Mouse (Mus musculus): ENCODE measurements around the gene Ccdc27. TPM values are rescaled to one million over a fixed set of nuclear protein-coding genes. Genes with fewer than 3 reads are reported as not detected.

Gene Ccdc27
- polyA plus RNA-seq, 1 experiment from 2014 or later = 0.08 TPM

DNA sequence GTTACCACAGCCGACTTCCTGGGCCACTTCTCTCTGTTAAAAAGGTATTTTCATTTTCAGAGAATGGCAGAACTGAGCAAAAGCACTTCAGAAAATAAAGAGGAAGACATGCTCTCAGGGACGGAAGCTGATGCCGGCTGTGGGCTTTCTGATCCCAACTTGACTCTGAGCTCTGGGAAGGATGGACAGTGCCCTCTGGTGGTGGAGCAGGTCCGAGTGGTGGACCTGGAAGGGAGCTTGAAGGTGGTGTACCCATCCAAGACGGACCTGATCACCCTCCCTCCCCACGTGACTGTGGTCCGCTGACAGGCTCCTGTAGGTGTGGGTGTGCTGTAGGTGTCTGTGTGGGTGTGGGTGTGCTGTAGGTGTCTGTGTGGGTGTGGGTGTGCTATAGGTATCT lies 22.9 kb downstream of the Ccdc27 start:
- H3K9me3 ChIP-seq (ENCODE audit: low read depth, low read length) = no peaks in the 10 kb centered on the region
- no peak overlapping the region for H3K27ac ChIP-seq (ENCODE audit: low read depth)
- no peaks in the 10 kb centered on the region for H3K27me3 ChIP-seq (ENCODE audit: insufficient read depth, low read length)
- H3K4me1 ChIP-seq (ENCODE audit: insufficient read depth) = no peaks in the 10 kb centered on the region
- H3K4me2 ChIP-seq = no peak overlapping the region
- no peak for ATAC-seq (ENCODE audit: insufficient read depth)
- no peak overlapping the region for H3K4me3 ChIP-seq (ENCODE audit: low read depth, low read length)
- 70% methylated on average over 7 of the region's 7 CpGs for WGBS
- H3K9ac ChIP-seq = no peak overlapping the region
- TF ChIP-seq CTCF (IDR thresholded peaks at IDR 0.05; ENCODE audit: low read depth) = peak; percentile 66
- peaks cover 79% of the 10 kb centered on the region for H3K36me3 ChIP-seq (ENCODE audit: insufficient read depth)
- DNase-seq = peak; percentile 45

- Histone ChIP-seq H3K36me3 (ENCODE audit: insufficient read depth) (peaks cover 66% of the 10 kb centered on the region), H3K4me3 (ENCODE audit: low read depth, low read length) (no peak overlapping the region), H3K9ac (no peak overlapping the region), H3K9me3 (ENCODE audit: low read depth, low read length) (no peaks in the 10 kb centered on the region), H3K27ac (ENCODE audit: low read depth) (no peak overlapping the region), H3K27me3 (ENCODE audit: insufficient read depth, low read length) (no peaks in the 10 kb centered on the region), H3K4me1 (ENCODE audit: insufficient read depth) (peaks cover 12% of the 10 kb centered on the region), H3K4me2 (no peak overlapping the region)
- TF ChIP-seq CTCF (IDR thresholded peaks at IDR 0.05; ENCODE audit: low read depth) = no peak
- ATAC-seq (ENCODE audit: insufficient read depth) (no peak), DNase-seq (no peak)
- WGBS = 94% methylated on average over 11 of the region's 11 CpGs
Measured at GRCm38 (mm10) chr4:154015476-154015875, 27.0 kb downstream of the Ccdc27 start.

- Histone ChIP-seq H3K9me3 (ENCODE audit: low read depth, low read length) (no peaks in the 10 kb centered on the region), H3K27me3 (ENCODE audit: insufficient read depth, low read length) (no peaks in the 10 kb centered on the region), H3K4me1 (ENCODE audit: insufficient read depth) (peaks cover 12% of the 10 kb centered on the region), H3K4me2 (peak overlapping the region; percentile 96), H3K36me3 (ENCODE audit: insufficient read depth) (peaks cover 35% of the 10 kb centered on the region), H3K27ac (ENCODE audit: low read depth) (peak overlapping the region; percentile 46; the same call in 1 of the 2 replicates), H3K9ac (peak overlapping the region; percentile 91), H3K4me3 (ENCODE audit: low read depth, low read length) (peak overlapping the region; percentile 99)
- ATAC-seq (ENCODE audit: insufficient read depth) = no peak
- 2% methylated on average over 51 of the region's 55 CpGs for WGBS
- peak; percentile 20 for DNase-seq
- TF ChIP-seq CTCF (IDR thresholded peaks at IDR 0.05; ENCODE audit: low read depth) = no peak
Measured at GRCm38 (mm10) chr4:154012132-154012882, 30.2 kb downstream of the Ccdc27 start.

DNA sequence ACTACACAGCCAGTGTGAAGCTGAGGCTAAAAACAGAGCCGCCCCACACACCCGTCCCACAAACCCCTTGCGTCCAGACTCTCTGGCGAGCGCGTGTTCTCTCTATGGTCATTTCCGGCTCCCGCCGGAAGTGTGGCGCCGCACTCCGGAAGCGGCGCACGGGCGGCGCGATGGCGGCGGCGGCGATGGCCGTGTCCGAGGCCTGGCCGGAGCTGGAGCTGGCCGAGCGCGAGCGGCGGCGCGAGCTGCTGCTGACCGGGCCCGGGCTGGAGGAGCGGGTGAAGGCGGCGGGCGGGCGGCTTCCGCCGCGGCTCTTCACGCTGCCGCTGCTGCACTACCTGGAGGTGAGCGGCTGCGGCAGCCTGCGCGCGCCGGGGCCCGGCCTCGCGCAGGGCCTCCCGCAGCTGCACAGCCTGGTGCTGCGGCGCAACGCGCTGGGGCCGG lies 30.8 kb downstream of the Ccdc27 start, which contains the start of gene Lrrc47:
Gene Lrrc47, plus strand, starts transcription at position 86 of the 444 bp plus-strand sequence.
- H3K4me1 ChIP-seq (ENCODE audit: insufficient read depth) = peaks cover 12% of the 10 kb centered on the region
- H3K27me3 ChIP-seq (ENCODE audit: insufficient read depth, low read length) = no peaks in the 10 kb centered on the region
- WGBS = under 1% methylated on average over 57 of the region's 59 CpGs
- peak within 1 kb of the TSS; percentile 46; the same call in 1 of the 2 replicates for H3K27ac ChIP-seq (ENCODE audit: low read depth)
- peak within 1 kb of the TSS; percentile 91 for H3K9ac ChIP-seq
- no peaks in the 10 kb centered on the region for H3K9me3 ChIP-seq (ENCODE audit: low read depth, low read length)
- ATAC-seq (ENCODE audit: insufficient read depth) = peak; percentile 96
- no peak for TF ChIP-seq CTCF (IDR thresholded peaks at IDR 0.05; ENCODE audit: low read depth)
- H3K36me3 ChIP-seq (ENCODE audit: insufficient read depth) = peaks cover 35% of the 10 kb centered on the region
- peak within 1 kb of the TSS; percentile 99 for H3K4me3 ChIP-seq (ENCODE audit: low read depth, low read length)
- H3K4me2 ChIP-seq = peak within 1 kb of the TSS; percentile 96
- peak; percentile 93 for DNase-seq

DNA sequence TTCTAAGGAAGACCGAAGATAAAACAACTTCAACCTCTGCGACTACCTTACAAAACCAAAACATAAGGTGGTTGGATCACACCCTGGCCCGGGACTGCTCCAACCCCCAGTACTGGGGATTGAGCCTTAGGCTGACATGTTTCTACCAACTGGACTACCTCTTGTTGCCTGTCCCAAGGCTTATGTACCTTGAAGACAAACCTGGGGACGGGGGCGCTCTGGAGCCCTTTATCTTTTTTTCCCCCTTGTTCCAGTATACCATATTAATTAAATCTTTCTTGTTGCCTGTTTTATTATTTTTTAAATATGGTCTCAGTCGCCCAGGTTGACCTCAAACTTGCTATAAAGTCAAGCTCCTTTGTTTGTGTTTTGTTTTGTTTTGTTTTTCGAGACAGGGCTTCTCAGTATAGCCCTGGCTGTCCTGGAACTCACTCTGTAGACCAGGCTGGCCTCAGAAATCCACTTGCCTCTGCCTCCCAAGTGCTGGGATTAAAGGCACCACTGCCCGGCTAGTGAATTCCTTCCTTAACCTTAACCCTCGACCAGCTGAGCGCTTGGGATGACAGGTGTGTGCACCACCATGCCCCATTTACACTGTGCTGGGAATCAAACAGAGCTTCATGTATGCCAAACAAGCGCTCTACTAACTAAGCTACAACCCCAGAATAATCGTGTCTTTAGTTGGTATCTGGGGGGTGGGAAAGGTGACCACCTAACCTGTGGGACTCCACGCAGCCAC lies 31.4 kb downstream of the Ccdc27 start:
- peaks cover 12% of the 10 kb centered on the region for H3K4me1 ChIP-seq (ENCODE audit: insufficient read depth)
- H3K4me2 ChIP-seq = peak overlapping the region; percentile 96
- peak; percentile 50 for ATAC-seq (ENCODE audit: insufficient read depth)
- H3K36me3 ChIP-seq (ENCODE audit: insufficient read depth) = peaks cover 35% of the 10 kb centered on the region
- H3K27ac ChIP-seq (ENCODE audit: low read depth) = 0 out of 2 replicates have a peak overlapping the region, but pooled peaks have one; percentile 42
- DNase-seq = no peak
- no peaks in the 10 kb centered on the region for H3K27me3 ChIP-seq (ENCODE audit: insufficient read depth, low read length)
- H3K9ac ChIP-seq = peak overlapping the region; percentile 91
- no peak for TF ChIP-seq CTCF (IDR thresholded peaks at IDR 0.05; ENCODE audit: low read depth)
- H3K4me3 ChIP-seq (ENCODE audit: low read depth, low read length) = peak overlapping the region; percentile 99
- WGBS = 28% methylated on average over 13 of the region's 13 CpGs
- H3K9me3 ChIP-seq (ENCODE audit: low read depth, low read length) = no peaks in the 10 kb centered on the region

DNA sequence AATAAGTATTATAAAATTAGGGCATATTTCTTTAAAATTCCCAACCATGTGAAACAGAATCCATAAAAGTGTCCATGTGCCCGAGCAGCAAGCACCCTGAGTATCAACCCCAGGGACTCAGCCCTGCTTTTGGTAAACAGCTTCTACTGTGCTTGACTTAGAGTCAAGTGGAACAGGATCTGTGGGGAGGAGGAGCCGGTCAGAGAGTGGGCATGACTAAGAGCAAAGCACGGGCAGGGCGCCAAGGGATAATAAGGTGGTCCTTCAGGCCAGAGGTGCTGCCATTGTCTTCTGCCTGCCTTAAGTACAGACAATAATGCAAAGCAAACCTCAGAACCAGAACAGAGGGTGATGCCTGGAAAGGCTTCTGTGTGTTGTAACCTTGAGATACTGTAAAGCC lies 34.7 kb downstream of the Ccdc27 start:
- H3K36me3 ChIP-seq (ENCODE audit: insufficient read depth) = peaks cover 28% of the 10 kb centered on the region
- H3K4me1 ChIP-seq (ENCODE audit: insufficient read depth) = peaks cover 3% of the 10 kb centered on the region
- no peak for TF ChIP-seq CTCF (IDR thresholded peaks at IDR 0.05; ENCODE audit: low read depth)
- no peaks in the 10 kb centered on the region for H3K9me3 ChIP-seq (ENCODE audit: low read depth, low read length)
- no peak overlapping the region for H3K27ac ChIP-seq (ENCODE audit: low read depth)
- no peak overlapping the region for H3K4me3 ChIP-seq (ENCODE audit: low read depth, low read length)
- H3K9ac ChIP-seq = no peak overlapping the region
- no peak for DNase-seq
- H3K4me2 ChIP-seq = no peak overlapping the region
- no peaks in the 10 kb centered on the region for H3K27me3 ChIP-seq (ENCODE audit: insufficient read depth, low read length)
- ATAC-seq (ENCODE audit: insufficient read depth) = no peak
- WGBS = 49% methylated on average over 4 of the region's 4 CpGs

- no peak overlapping the region for H3K4me2 ChIP-seq
- H3K4me1 ChIP-seq (ENCODE audit: insufficient read depth) = no peaks in the 10 kb centered on the region
- H3K27me3 ChIP-seq (ENCODE audit: insufficient read depth, low read length) = no peaks in the 10 kb centered on the region
- whole genome bisulfite sequencing = 93% methylated on average over 6 of the region's 6 CpGs
- ATAC-seq (ENCODE audit: insufficient read depth) (no peak), DNase-seq (no peak)
- no peak for TF ChIP-seq CTCF (IDR thresholded peaks at IDR 0.05; ENCODE audit: low read depth)
- peaks cover 37% of the 10 kb centered on the region for H3K36me3 ChIP-seq (ENCODE audit: insufficient read depth)
- no peaks in the 10 kb centered on the region for H3K9me3 ChIP-seq (ENCODE audit: low read depth, low read length)
- no peak overlapping the region for H3K4me3 ChIP-seq (ENCODE audit: low read depth, low read length)
- no peak overlapping the region for H3K27ac ChIP-seq (ENCODE audit: low read depth)
- no peak overlapping the region for H3K9ac ChIP-seq
Measured at GRCm38 (mm10) chr4:154006264-154006663, 36.2 kb downstream of the Ccdc27 start.

Data from lung, embryonic 14.5 days (tissue).